Mouse (Mus musculus) c-Kit-negative CD71-positive TER-119-positive erythroid progenitor cells, embryonic 14.5 days (primary cell): Measurements from ENCODE around the gene Cep63.

Source experiments
- DNase-seq: peaks from one replicate; pipeline ENCODE4 v3.0.0-alpha.2; 2013; ENCODE audit warnings: low read depth, low spot score

Cep63 gene

DNA sequence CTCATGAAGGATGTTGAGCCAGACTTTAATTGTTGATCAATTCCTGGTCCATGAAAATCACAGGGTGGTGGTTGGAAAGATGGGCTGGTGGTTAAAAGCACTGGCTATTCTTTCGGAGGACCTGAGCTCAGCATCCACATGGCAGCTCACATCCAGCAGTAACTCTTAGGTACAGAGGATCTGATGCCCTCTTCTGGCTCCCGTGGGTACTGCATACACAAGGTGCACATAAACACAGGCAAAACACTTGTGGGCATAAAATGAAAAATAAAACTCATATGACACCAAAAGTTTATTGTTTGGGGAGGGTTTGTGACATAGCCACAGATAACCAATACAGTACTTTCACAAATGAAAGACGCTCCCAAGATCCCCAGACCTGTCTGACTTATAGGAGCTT lies 67.9 kb downstream of the Cep63 start:
- DNase-seq: no peak

- DNase-seq: no peak
These were observed 72.6 kb downstream of the Cep63 start for GRCm38 (mm10) chr9:102553781-102554180.

- DNase-seq: no peak
These were observed 74.6 kb downstream of the Cep63 start for GRCm38 (mm10) chr9:102551771-102552170.

DNA sequence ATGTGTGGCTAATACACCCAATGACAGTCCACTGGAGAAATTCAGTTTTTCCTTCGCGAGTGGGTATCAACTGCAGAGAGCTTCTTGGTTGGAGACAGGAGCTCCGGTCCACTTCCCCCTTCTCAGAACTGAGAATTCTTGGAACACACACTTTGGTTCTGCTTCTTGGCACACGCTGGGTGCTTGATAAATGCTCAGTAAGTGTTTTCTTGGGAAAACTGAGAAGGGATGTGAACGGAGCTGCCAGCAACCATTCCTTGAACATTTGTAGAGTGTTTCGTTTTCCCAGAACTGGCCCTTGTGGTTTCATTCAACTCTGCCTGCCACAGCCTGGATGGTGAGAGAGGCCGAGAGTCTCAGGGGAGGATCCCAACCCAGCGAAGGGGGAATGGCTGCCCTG lies 77.1 kb downstream of the Cep63 start:
- no peak for DNase-seq

DNA sequence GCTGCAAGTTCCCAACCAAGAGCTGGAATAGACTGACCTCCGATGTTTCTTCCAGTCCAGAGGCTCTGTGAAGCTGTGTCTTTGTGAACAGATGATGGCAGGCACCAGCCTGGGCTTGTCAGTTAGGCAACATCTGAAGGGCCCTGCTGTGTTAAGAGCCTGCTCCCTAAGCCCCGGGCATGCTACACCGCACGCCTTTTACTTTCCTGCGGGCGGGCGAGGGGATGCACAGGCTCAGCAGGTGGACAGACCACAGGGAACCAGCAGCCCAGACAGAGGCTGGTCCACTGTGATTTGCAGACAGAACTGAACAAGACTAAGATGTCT lies 79.3 kb downstream of the Cep63 start:
- no peak for DNase-seq

DNA sequence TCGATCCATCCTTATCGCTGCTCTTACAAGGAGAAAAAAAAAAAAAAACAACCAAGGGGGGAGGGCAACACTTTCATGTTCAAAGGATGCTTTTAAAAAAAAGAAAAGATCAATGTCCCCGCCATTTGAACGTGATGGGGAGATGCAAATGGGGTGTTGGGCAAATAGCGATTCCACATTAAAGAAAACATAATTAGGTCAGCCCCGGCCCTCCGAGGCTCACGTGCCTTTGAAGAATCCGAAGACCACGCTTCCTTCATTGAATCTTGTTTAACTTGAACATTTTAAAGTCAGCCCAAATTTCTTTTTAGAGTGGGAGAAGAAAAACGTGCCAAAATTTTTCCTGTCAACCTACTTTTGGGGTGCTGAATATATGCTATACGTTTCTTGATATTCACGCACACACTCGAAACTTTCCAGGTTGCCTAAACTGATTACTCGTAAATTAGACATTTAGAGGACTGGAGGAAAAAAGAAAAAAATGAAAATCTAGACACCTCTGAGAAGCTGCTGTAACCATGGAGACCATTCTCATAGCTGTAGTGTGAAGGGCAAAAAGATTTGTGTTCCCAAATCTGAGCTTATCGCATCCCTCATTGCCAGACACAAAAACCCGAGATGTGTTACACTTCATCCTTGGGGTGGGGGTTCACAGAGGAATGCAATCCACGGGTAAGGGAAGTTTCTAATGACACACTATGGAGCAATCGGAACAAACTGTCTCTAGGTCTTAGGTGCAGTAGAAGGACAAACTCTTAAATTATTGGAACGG lies 79.9 kb downstream of the Cep63 start:
- DNase-seq: no peak

DNA sequence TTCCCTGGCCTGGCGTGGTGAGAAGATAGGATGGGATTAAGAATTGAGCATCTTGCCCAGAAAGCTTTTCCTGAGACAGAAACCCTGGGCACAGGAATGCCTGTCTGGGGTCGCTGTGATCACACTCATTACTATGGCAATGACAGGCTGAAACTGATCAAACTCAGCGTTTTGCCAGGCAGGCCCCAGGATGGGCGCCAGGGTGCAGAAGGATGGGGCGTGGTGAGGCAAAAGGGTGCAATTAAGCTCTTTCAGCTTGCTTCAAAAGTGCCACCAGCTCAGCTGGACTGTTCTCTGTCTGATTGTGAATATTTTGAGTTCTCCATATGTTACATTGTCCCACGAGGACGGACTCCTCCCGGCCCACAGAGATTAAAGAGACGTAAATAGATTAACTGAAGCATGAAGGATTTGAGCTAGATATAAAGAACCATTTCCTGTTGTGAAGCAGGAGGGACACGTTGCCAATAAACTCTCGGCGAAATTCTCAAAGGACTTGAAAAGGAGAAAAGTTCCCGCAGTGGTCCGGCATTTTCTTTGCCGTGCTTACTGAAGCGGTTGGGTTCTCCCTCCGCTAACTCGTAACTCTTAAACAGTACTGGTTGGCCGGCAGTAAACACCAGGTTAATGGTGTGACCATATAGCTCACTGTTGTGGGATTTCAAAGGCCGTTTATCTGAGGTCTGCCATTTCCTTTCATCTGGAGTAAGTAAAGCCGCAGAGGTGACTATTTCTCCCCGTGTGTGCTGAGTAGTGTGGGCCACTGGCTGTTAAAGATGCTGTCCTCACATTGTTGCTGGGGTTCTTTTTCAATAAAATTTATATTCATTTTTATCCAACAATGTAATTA lies 80.7 kb downstream of the Cep63 start:
- DNase-seq: no peak

DNA sequence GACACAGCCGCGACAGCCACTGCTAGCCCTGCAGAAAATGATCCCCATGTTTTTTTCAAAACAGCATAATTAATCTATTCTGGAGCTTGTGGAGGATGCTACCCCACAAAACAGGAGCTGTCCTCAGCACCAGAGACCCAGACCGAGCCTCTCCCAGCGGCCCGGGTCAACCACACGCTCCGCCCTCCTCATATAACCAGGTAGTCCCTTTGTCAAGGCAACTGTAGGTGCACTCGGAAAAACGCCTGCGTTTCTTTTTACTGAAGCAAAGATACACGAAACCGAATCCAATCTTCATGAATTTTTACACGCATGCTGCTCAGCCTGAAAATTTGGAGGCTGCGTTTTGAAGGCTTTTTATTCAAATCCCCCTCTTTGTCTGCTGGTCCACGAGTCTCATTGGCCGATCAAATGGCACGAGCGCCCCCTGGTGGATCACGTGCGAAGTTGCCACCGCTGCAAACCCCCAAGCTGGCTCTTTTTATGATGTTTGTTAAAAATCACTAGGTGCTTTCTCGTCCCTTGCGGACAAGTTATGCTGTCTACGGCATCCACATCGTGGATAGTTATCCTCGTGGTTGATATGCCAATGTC lies 81.5 kb downstream of the Cep63 start:
- DNase-seq: peak; percentile 39

DNA sequence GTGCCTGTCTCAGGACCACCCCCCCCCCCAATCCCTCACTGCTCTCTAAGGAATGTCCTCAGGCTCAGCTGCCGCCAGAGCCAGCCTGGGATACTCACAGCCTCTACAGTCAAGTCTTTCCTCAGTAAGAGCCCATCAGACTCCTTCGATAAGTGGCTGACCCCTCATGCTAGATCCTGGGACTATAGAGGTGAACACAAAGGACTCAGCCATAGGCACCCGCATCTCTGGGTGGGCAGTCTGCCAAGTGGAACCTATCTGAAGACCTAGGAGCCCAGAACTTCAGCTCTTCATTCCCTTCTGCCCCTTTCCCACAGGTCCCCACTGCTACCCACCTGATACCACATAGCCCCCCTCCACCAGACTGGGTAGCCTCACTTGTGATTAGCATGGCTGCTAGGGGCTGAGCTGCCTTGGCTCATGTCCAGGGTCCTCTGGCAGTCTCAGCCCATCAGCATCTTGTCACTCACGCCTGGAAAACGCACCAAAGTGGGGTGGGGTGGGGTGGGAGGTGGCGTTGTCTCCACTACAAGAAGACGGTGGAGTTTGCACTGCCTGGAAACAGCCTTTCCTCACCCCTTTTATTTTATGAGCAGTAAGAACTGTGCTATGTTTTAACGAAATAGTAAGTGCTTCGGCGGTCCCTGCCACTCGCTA lies 82.1 kb downstream of the Cep63 start:
- DNase-seq: no peak

- no peak for DNase-seq
These were observed 82.6 kb downstream of the Cep63 start for GRCm38 (mm10) chr9:102543761-102544115.

- DNase-seq: no peak
These were observed 83.8 kb downstream of the Cep63 start for GRCm38 (mm10) chr9:102542540-102542939.

DNA sequence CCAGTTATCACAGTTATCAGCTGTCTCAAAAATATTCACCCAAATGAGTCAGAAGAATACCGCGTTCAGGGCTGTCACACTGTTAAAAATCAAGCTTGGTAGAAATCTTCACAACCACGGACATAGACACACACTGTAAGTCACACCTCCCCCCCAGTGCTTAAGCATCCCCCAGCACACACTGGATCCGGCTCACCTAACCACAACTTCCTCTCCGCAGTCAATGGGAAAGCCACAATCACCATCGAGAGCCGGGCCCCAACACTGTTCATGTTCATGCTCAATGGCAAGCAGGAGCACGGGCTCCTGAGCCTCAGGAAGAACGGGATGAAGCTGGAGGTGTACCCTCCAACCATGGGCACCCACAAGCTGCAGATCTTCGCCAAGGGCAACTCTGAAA lies 84.7 kb downstream of the Cep63 start:
- DNase-seq: no peak

DNA sequence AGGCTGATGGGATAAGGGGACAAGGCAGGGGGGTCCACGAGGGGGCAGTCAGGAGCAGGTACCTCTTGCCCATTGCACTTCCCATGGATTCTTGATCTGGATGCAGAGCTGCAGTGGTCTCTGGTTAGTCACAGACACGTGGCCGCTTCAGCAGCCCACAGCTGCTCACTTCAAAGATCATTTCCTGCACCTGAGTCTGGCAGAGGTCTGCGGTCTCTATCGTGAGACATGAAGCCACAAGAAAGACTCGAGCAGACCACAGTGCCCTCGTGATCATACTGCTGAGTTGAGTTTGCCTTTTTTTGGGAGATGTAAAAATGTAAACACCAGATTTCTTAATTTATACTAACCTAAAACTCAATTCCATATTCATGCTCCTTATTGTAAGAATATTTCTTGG lies 86.6 kb downstream of the Cep63 start:
- no peak for DNase-seq

GRCm38 (mm10) chr9:102536968-102537367 lies 89.4 kb downstream of the Cep63 start:
- no peak for DNase-seq
